Mouse (Mus musculus): ENCODE results near the gene Arhgap27.
"Not testable (repeated sequence)": the region's sequence is repeated elsewhere in the genome, so short reads cannot be mapped to it uniquely, and the experiment has no call there.

Gene Arhgap27

DNA sequence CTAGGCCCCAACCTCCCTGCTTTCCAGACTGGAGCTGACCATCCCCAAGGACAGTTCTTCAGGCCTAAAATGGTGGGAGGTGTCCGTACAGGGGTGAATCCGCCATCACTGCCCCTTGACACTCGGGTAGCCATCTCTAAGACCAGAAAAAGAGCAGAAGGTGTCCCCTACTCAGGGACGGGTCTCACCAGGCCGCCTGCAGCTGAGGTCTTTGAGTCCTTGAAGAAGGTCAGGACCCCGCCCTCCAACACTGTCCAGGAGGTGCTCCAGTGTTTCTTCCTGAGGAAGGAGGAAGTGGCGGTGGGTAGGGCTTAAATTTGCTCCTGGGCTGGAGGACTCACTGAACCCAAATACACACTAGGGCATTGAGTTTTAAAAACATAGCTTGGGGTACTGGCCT, 25.4 kb downstream of the Arhgap27 start:
- ATAC-seq (ENCODE audit: insufficient number of reproducible peaks, low FRiP score, low TSS enrichment): no peak

DNA sequence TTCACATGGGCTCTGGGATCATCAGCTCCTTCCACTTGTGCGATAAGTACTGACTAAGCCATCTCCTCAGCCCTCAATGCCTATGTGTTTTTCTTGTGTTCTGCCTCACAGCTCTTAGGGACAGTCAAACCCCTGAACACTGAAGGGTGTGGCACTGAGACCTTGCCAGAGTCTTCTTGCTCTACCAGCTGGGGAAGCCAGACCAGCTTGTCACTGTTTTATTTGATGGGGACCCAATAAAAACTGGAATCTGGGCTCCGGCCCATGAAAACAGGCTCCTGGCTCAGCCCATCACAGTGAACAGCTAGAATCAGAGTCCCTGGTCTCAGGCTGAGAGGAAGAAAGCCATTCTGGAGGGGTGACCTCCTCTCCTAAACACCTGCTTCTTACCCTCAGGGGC, 26.3 kb downstream of the Arhgap27 start:
- ATAC-seq (ENCODE audit: insufficient number of reproducible peaks, low FRiP score, low TSS enrichment): no peak

DNA sequence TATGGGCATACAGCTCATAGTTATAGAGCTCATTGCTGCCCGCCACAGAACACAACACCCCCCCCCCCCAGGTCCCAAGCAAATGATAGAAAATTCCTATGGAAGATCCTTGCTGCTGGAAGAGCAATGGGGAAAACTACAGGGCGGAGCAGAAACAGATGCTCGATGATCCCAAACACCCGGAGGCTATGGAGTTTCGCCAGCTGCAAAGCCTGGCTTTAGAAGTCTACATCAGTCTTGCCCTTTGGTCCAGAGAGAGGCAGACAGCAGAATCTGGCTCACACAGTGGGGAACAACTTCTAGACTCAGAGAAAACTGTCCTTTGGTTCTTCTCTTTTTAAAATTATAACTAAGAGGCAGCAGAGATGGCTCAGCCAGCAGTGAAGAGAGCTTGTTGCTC, 27.9 kb downstream of the Arhgap27 start:
- ATAC-seq (ENCODE audit: insufficient number of reproducible peaks, low FRiP score, low TSS enrichment): no peak

DNA sequence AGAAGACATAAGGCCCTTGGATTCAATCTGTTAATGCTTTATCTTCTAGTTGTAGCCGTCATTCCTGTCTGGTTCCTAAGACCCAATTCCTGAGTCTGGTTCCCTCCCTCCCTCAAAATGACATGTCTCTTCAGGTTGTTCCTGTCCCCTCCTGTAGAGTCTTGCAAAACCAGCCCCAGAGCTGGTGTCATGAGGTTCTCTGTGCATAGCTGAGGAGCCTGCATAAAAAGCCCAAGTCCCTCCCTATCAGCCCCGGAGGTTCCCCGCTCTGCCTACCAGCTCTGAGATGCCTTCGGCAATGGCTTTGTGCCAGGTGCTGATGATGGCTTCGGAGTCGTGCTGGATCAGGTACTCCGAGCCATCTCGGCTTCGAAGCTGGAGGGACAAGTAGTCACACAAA, 28.6 kb downstream of the Arhgap27 start:
- no peak for ATAC-seq (ENCODE audit: insufficient number of reproducible peaks, low FRiP score, low TSS enrichment)

DNA sequence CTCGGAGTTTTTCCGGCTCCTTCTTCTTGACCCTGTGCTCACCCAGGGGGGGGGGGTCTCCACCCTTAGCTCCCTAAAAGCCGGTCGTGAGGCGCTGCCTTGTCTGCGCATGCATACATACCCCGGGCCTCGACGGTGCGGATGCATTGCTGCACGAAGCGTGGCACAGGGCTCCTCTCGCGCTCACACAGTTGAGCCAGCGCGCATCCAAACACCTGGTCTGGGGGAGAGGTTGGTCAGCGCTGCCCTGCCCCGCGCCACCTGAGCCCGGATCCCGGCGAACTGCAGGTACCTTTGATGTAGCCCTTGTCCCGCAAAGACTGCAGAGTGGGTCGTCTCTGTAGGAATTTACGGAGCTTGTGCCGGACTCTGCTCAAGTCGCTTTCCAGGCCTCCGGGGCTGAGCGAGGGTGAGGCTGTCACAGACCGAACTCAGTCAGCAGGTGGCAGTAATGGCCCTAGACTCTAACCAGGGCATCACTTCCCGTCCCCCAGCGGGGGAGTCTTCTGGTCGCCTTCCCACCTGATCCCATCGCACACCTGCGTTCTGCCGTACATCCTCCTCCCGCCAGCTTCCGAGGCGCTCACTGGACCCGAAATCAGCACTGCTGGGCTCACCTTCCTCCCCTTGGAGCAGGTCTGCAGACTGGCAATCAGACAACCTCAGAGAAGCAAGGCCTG, 29.6 kb downstream of the Arhgap27 start:
- ATAC-seq (ENCODE audit: insufficient number of reproducible peaks, low FRiP score, low TSS enrichment): peak; percentile 37; the same call in 1 of the 2 replicates

DNA sequence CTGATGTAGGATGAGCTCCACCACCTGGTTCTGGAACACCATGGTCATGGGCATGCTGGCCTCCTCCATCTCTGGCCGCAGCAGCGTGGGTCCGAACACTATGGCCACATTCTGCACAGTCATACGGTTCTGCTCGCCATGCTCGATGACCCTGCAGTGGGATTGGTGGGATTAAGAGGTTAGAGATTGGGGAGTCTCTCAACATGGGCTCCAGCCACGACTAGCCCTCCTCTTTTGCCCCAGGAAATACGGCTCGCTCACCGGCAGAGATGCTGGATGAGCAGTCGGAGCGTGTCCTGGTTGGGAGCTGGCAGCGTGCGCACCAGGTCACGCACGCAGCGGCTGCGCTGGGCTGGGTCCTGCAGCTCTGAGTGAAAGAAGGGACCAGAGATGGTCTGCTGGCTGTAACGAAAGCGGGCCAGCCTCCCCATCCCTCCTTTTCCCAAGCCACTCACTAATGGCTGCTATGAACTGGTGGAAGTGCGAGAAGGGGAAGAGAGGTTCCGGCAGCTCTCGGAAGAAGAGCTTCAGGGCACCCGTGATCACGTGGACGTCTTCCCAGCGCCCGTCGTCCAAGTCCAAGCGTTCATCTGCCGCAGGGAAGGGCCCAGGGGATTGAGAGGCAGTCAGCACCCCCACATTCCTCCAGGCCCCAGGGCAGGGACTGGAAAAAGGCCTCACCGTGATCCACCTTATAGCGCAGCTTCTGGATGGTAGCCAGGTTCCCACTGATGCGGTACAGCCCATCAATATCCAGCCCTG, 30.4 kb downstream of the Arhgap27 start:
- peak; percentile 15; the same call in 1 of the 2 replicates for ATAC-seq (ENCODE audit: insufficient number of reproducible peaks, low FRiP score, low TSS enrichment)

DNA sequence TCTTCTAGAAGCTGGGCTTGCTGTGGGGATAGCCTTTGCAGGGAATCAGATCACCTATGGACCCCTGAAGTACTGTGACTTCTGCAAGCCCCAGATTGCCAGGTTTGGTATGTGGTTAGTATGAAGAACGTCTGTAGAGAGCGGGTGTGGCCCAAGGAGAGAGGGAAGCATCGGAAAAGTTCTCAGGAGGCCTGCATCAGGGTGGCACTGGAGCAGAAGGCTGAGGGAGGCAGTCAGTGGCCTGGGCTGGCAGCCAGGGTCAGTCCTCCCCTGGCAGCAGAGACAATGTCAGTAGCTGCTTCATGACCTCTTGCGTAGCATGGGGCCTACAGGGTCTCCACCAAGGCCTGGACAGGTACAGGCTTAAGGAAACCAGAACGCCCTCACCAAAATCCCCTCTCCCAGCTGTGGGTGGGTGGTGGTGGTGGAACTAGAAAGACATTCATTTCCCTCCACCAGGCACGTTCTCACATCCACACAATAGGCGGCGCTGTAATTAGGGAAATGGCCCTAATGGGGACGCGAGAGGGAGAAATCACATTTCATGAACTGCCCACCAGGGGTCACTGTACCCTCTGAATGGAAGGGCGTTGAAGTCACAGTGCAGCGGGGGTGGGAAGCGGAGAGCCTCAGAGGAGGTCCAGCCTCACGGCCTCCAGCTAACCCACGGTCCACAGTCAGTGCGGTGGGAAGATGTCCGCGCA, 31.2 kb downstream of the Arhgap27 start:
- ATAC-seq (ENCODE audit: insufficient number of reproducible peaks, low FRiP score, low TSS enrichment): peak; percentile 63

DNA sequence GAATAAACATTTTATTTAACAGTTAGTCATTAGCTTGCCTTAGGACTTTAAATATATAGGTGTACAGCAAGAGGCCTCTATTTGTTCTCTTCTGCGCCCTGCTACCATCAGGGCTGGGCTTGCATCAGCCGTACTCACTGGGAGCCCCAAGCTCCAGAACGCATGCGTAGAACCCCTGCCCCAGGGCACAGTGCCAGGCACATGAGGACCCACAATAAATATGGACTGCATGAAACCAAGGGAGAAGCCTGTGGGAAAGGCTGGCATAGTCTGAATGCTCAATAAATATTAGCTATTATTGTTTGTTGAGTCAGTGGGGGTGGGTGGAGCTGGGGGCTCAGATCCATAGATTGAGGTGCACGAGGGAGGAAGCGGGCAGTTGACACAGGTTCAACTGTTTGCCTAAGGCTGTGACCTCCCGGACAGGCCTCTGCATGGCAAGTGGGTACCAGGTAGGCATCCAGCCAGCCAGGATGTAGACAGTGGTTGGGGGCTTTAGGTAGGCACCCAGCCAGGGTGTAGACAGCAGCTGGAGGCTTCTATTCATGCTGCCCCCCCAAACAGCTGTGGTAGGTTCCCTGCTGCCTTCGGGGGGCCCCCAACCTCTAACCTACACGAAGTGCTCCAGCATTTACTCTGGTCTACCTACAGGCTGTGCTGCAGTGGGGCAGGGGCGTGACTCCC, 31.8 kb downstream of the Arhgap27 start:
- no peak for ATAC-seq (ENCODE audit: insufficient number of reproducible peaks, low FRiP score, low TSS enrichment)

DNA sequence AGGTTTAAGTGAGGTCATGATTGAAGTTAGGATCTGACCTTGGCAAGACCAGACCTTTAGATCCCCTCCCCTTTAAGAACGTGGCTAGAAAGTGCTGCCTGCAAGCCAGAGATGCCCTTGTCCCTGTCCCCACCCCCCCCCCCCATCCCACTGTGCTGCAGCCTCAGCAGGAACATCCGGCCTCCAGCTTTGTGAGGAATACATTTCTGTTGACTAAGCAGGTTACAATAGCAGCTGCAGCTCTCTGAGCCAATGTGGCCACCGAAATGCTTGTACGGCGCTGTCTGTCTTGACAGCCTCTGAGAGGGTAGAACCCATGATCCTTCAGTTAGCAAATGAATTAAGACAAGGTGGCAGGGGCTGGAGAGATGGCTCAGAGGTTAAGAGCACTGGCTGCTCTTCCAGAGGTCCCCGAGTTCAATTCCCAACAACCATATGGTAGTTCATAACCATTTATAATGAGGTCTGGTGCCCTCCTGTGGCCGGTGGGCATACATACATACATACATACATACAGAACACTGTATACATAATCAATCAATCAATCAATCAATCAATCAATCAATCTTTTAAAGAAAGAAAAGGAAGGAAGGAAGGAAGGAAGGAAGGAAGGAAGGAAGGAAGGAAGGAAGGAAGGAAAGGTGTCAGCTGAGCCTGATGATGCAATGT, 32.7 kb downstream of the Arhgap27 start:
- no peak for ATAC-seq (ENCODE audit: insufficient number of reproducible peaks, low FRiP score, low TSS enrichment)

DNA sequence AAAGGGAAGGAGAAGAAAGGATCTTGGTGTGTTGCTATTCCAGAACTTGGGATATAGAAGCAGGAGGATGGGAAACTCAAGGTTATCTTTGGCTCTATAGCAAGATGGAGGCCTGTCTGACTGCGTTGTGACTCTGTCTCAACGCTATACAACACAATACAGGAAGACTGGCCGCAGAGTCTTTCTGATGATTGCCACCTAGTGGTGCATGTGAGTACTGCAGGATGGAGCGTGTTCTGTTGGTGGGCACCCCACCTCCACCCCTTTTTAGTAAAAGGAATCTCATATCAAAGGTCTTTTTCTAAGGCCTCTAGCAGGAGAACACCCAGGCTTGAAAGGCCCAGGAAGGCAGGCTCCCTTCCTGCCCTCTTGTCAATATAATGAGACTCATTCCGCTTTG, 36.5 kb downstream of the Arhgap27 start:
- ATAC-seq (ENCODE audit: insufficient number of reproducible peaks, low FRiP score, low TSS enrichment): no peak

DNA sequence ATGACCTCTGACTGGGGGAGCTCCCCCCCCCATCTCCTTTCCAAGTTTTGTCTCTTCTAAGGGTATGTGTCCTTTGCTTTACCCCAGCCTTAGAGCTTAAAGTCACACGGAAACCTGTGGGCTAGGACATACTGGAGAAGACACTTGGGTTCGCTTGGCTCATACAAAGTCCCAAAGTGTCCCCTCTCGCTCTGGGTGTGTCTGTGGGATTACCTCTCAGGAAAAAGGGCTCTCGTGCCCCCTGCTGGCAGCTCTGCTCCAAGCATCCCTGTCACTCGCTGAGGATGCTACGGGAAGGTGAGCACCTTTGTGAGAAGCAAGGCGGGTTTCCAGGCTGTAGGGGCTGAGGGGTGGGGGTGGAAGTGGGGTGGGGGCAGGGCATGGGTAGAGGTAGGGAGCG, 38.3 kb downstream of the Arhgap27 start:
- ATAC-seq (ENCODE audit: insufficient number of reproducible peaks, low FRiP score, low TSS enrichment): no peak; the same call in 1 of the 2 replicates

DNA sequence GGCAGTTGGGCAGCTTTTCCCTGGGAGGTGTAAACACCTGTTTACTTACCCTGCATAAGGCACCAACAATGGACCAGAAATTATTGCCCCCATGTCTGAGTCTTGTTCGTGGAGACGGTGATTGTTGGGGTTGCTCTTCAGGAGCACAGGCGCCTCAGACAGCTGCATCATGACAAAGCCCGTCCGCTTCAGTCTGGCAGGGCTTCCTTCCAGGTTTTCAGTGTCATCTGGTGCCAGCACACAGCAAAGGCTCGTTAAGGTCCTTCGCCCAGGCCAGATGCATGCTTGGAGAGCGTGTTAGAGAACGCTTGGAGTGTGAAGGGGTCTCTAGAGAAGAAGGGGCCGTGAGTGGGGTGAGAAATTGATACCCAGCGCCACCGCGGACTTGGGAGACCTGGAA, 38.8 kb downstream of the Arhgap27 start:
- ATAC-seq (ENCODE audit: insufficient number of reproducible peaks, low FRiP score, low TSS enrichment): no peak

DNA sequence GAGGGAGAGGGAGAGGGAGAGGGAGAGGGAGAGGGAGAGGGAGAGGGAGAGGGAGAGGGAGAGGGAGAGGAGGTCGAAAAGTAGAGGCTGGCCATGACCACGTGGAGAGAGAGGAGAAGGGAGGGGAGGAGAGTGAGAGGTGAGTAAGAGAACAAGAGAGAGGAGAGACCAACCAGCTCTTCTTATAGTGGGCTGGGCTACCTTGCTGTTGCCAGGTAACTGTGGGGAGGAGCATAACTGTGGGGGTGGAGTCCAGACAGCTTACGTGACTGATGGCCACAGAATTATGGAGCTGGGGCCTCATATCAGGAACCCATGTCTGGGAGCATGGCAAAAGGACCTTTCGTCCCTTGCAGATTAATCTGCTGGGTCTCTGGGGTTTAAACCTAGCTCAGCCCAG, 40.7 kb downstream of the Arhgap27 start:
- ATAC-seq (ENCODE audit: insufficient number of reproducible peaks, low FRiP score, low TSS enrichment): not testable (repeated sequence)

DNA sequence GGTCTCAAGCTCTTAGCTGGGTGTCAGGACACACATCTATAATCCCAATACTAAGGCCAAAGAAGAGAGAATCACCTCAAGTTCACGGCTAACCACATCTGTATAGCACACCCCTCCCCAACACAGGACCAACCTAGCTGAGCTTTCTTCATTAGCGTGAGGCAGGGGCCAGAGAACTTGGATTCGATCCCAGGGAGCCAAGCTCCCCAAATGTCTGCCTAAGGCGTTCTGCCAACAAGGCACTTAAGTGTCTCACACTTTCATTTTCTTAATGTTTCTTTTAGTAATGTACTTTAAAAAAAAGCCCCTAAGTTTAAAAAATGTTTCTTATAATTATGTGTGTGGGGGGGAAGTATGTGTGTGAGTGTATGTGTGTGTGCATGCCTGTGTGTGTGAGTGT, 42.8 kb downstream of the Arhgap27 start:
- ATAC-seq (ENCODE audit: insufficient number of reproducible peaks, low FRiP score, low TSS enrichment): no peak

DNA sequence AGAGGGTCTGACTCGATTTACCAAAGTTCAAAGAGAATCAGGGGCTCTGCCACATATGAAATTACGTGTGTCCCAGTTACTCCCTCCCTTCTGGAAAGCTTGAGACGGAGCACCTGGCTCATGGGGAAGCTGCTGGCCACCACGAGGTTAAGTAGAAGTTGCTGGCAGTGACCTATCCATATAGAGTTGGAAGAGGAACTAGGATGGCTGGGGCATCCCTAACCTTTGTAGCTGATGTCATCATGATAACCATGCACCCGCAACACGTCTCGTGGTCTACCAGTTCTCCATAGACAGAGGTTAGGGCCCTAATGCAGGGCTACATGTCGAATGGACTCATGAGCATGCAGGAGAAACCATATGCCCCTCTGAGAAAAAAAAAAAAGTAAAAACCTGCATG, 43.3 kb downstream of the Arhgap27 start:
- no peak for ATAC-seq (ENCODE audit: insufficient number of reproducible peaks, low FRiP score, low TSS enrichment)

DNA sequence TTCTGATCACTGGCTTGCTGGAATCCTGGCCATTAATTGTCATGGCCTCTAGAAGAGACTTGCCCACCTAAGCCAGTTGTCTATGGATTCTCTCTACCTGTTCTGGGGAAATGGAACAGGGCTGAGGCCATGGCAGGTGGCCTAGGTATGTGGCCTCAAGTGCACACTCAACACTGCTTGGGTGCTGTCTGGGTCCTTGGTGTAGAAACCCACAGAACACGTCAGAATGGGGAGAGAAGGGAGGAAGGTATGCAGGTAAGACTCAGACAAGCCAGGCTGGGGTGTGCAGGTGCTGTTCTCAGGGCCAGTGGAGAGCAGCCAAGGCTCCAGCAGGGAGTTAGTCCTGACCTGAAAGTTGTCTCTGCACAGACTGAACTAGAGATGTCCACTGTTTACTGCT, 45.5 kb downstream of the Arhgap27 start:
- no peak for ATAC-seq (ENCODE audit: insufficient number of reproducible peaks, low FRiP score, low TSS enrichment)

DNA sequence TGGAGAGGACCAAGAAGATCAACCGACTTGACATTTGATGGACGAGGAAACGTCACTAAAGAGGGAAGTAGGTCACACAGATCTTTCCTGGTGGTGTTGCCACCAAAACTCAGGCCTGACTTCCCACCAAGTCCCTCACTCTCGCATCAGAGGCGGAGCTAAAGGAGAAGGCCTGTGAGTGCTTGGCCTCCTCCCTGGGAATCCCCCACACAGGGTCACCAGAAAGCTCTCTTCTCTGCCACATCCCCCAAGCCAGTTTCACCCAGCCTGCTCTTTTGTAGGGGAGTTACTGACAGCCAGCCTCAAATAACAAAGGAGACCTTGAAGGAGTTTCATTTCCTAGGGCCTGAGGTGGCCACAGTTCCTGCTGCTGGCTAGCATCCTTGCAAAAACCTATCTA, 48.1 kb downstream of the Arhgap27 start:
- ATAC-seq (ENCODE audit: insufficient number of reproducible peaks, low FRiP score, low TSS enrichment): no peak

DNA sequence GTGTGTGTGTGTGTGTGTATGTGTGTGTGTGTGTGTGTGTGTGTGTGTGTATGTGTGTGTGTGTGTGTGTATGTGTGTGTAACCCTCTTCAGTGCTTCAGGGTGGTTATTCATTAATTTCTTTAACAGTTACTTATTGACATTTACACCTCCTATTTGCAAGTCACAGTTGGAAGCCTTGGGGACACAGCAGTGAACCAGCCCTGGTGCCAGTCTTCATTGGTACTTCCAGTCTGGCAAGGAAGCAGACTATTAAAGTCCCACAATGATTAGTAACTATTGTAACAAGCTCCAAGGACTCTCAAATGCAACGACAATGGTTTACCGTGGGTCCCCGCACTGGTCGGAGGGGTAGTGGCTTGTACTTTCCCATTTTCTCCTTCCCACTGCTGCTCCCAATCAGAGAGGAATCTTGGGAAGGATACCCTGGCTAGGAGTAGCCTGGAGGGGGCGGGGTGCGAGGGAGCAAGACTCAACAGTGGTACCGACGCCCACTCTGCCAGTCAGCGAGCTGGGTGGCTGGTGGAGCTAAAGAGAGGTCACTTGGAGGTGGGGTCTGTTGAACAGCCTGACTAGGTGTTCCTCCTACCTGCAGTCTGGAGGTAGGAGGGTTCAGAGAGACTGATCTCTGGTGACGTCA, 48.6 kb downstream of the Arhgap27 start:
- ATAC-seq (ENCODE audit: insufficient number of reproducible peaks, low FRiP score, low TSS enrichment): no peak

DNA sequence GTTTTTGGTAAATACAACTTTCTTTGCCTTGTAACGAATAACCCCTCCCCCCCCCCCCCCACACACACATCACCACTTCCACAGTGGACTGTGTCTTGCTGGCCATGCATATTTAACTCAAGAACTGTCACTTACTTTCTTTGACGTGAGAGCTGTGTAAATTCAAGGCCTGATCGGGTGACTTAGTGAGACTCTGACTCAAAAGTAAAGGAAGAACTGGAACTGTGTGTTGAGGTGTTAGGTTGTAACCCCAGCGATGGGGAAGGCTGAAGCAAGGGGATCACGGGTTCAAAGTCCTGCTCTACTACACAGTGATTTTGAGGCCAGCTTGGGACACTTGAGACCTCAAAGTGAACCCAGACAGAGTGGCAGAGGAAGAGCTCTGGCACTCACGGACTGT, 50.0 kb downstream of the Arhgap27 start:
- no peak for ATAC-seq (ENCODE audit: insufficient number of reproducible peaks, low FRiP score, low TSS enrichment)
